Mouse (Mus musculus): ENCODE measurements around the gene Depdc7. TPM values are rescaled to one million over a fixed set of nuclear protein-coding genes. Genes with fewer than 3 reads are reported as not detected.

Gene Depdc7
- total RNA-seq (2021): 1.8 and 5.2 TPM in 2 replicates
- long read RNA-seq, experiment 1, transcript Depdc7-201 (9 exons, 1,801 nt): major isoform, 7 of 9 reads
- long read RNA-seq, experiment 1, partial matches to known transcripts: 1 of 9 reads
- long read RNA-seq, experiment 1, other reads (novel, unspliced or antisense): 1 of 9 reads
- long read RNA-seq, experiment 2, transcript Depdc7-201 (9 exons, 1,801 nt): major isoform, 9 of 9 reads
- long read RNA-seq, experiment 2, partial matches to known transcripts: 0 of 9 reads
- long read RNA-seq, experiment 2, other reads (novel, unspliced or antisense): 0 of 9 reads

DNA sequence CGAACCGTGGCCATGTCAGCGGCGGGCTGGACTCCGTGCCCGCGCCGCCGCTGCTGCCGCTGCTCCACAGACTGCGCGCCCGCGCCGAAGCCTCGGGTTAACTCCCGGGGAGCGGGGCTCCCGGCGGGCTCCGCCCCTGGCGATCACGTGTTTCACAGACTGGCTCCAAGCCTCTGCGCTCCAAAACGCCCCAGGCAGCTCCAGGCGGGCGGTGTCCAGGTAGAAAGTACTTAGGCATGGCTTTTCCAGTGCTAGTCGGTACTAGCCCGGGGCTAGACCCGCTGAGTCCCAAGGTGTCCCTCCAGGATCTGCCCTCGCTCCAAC is at the start of gene Depdc7:
TSS of gene Depdc7 (minus strand) at position 138 of the 324 bp plus-strand sequence.
- peak; percentile 96 for DNase-seq

DNA sequence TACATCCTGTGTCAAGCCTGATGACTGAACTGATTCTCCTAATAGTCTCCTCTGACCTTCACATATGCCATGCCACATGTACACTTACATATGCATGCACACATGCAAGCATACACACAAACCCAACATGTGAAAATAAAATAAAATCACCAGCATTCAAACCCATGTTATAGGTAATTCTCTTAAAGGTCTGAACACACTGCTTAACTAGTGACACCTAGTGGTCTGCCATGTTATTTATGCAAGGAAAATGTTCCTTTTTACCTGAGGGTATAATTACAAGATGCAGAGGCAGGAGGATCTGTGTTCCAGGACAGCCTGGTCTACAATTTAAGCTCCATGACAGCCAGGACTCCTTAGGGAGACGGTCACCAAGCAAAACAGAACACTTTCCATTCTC is 32.1 kb upstream of the Depdc7 start:
- DNase-seq: no peak

GRCm38 (mm10) chr2:104768697-104769096 is 26.0 kb upstream of the Depdc7 start:
- no peak for DNase-seq

DNA sequence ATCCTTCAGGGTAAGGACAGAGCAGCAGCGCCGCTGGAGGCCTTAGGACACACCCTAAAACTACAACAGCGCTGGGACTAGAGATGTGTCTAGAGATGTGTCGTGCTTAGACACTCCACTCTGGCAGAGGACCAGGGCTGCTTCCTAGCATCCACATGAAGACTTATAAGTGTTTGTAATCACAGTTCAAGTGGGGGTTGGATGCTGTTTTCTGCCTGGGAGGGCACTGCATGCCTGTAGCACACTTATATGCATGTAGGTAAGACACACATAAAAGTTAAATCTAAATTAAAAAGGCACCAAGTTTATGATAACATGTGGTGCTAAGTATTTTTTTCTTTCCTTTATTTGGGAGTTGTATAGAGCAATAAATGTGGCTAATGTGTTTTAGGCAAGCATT is 21.3 kb upstream of the Depdc7 start:
- DNase-seq: no peak

DNA sequence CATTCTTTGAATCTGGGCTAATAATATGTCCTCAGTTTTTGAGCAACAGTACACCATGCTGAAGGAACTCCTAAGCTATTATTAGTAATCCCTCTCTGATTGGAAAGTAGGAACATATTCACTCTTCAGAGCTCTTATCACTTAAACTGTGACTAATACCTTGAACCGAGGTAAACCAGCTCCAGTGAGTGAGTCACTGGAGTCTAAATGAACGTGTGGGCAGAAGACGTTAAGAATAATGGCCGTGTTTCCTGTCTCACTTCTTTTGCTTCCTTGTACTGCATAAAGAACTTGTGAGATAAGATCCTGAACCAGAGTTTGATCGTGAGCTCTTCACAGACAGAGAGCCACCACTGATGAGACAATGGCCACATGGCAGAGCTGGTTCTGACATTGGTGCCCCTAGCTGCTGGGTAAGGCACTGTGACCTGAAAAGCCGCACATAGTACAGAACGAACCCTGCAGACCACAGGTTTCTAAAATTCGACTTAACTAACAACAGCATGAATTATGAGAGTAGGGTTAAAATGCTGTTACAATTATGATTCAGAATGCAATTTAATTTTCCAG is 20.5 kb upstream of the Depdc7 start:
- no peak for DNase-seq

GRCm38 (mm10) chr2:104750611-104751010 is 7.9 kb upstream of the Depdc7 start:
- peak; percentile 46 for DNase-seq

DNA sequence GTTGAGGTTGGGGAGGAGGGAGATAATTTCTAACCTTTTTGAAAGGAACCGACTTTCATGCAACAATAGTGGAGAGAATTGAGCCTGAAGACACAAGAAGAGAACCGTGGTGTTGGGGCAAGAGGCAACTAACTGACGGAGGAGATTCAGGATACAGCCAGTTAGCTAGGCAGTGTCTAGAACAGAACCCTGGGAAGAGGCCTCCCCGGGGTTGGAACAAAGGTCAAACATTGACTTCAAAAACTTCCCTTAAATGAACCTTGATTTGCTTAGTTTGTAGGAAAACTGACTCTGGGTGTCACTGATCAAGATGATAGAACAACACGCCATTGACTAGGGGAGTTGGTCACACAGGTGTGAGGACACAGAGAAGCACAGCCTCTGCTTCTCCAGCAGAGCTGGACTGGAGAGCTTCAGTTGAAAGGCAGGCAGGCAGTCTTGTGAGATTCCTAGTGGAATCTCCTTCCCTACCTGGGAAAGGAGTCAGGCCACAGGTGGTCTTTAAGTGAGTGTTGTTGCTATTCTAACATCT is 6.0 kb upstream of the Depdc7 start:
- no peak for DNase-seq

DNA sequence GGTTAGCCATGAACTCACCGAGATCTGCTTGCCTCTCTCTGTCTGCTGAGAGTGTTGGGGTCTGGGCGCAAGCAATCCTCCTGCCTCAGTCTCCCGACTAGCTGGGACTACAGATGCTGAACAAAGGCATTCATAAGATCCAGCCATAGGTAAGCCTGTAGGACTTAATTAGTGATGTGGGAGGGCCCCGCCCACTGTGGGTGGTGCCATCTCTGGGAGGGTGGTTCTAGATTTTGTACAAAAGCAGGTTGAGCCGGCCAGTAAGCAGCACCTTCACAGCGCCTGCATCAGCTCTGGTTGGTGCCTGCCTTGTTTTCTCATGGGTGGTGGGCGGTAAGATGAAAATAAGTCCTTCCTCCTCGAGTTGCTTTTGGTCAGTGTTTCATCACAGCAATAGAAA is 3.6 kb upstream of the Depdc7 start:
- no peak for DNase-seq

- DNase-seq: no peak
Measured at GRCm38 (mm10) chr2:104743971-104744370, 1.3 kb upstream of the Depdc7 start.

GRCm38 (mm10) chr2:104743160-104743559 is 482 bp upstream of the Depdc7 start:
- no peak for DNase-seq

GRCm38 (mm10) chr2:104741896-104742740 is 560 bp downstream of the Depdc7 start:
- DNase-seq: no peak

DNA sequence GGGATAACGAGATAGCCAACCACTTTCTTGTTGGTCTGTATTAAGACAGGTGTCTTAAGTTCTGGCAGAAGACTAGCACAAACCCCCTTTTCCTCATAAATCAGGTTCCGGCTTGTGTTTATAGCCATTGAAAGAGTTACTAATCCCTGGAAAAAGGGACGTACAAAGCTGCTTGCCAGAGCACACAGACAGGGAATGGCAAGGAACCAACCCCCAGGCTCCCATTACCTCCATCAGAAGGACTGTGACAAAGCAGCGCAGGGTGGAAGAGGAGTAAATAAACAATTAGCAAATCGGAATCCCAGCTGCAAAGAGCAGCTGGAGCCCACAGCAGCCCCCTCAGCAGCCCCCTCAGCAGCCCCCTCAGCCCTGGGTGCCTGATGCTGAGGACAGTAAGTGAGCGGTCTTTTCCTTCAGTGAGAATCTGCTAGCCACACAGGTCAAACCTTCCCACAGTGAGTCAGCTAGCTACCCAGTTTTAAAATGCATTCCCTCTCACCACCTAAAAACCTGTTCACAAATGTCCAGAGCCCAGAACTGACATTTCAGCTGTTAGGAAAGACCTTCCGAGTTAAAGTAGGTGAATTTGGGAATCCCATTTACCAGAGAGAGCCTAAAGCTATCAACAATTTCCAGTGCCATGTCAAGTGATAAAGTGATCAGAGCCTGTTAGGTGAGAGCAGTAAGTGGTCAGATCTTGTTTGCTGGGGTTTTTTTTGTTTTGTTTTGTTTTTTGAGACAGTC is 1.5 kb downstream of the Depdc7 start:
- DNase-seq: no peak

DNA sequence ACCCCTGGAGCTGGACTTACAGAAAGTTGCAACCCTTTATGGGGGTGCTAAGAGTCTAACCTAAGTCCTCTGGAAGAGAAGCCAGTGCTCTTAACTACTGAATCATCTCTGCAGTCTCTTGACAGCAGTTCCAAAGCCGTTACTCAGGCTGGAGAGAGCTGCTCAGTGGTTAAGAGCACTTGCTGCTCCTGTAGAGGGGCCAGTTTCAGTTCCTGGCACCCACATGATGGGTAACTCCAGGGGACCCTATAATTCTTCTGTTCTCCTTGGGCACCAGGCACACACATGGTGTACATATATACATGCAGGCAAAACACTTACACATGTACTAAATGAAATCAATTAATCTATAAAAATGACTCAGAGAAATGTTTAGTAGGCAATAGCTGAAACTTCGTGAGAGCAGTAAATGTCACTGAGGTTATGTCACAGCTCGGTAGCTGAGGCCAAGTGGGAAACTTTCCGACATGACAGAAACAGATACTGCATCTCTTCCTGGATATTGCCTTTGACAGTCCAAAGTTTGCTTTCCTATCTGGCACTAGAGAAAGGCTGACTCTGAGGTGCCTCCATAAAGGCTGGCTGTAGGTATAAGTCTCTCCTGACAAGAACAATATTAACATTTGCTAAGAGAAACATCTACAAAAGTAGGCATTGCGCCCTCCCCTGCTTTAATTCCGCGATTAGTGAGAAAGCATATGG is 2.3 kb downstream of the Depdc7 start:
- no peak for DNase-seq

DNA sequence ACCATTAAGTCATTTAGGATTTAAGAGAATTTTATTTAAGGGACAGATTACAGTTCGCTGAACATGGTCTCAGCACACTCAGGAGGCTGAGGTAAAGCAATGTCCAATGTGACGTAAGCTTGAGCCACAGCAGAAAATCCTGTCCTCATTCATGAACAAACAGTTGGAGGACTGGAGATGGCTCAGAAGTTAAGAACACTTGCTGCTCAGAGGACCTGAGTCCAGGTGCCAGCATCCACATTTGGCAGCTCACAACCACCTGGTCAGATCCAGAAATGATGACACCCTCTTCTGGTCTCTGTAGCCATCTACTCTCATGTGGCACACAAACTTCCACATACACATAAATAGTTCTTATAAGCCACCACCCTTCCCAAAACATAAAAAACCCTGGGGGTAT is 3.0 kb downstream of the Depdc7 start:
- DNase-seq: no peak

- DNase-seq: peak; percentile 14
Measured at GRCm38 (mm10) chr2:104736241-104736640, 6.4 kb downstream of the Depdc7 start.

GRCm38 (mm10) chr2:104732562-104733256 is 10.0 kb downstream of the Depdc7 start:
- DNase-seq: peak; percentile 11

- no peak for DNase-seq
Measured at GRCm38 (mm10) chr2:104732033-104732444, 10.6 kb downstream of the Depdc7 start.

DNA sequence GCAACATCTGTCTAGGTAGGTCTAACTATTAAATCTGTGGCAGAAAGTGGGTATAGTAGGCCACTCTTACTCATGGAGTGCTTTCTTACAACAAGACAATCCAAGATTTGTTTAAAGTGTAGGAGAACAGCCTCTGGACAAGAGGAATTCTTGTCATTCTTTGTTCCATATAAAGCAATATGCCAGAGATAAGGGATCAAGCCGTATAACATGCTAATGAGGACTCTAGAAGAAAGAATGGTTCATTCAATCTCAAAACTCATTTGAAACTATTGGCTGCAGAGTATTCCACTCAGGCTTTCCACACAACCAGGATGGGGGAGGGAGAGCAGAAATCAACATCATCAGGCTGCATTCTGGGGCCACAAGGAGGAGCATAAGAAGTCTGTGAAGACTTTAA is 15.3 kb downstream of the Depdc7 start:
- no peak for DNase-seq

GRCm38 (mm10) chr2:104722021-104722420 is 20.7 kb downstream of the Depdc7 start:
- no peak for DNase-seq

DNA sequence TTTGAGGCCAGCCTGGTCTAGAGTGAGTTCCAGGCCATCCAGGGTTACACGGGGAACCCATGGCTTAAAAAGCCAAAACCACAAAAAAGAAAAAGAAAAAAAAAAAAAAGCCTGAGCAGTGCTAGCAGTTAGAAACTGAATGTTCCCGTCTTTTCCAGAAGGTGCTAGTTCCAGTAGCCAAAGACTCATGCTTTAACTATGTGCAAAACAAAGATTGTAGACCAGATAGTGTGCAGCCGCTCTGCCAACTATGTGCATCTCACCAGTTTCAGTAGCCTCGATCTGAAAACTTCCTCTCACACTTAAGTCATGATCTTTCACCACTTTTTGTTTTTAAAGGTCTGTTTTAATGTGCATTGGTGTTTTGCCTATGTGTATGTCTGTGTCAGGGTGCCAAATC is 24.9 kb downstream of the Depdc7 start:
- no peak for DNase-seq

DNA sequence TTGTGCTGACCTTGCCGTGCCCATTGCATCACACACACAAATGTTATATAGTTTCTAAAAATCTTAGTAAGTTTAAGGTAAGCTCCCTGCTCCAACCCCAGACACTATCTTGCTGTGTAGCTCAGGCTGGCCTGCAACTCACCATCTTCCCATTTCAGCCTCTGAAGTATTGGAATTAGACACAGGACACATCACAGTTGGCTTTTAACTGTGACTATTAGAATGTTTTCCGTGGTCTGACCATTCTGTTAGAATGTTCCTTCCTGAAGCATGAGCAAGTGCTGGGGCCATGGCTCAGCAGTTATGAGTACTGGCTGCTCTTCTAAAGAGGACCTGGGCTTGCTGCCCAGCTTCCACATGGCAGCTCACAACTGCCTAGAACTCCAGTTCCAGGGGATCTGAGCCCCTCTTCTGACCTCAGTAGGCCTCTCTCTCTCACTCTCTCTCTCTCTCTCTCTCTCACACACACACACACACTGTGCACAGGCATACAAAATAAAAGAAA is 25.4 kb downstream of the Depdc7 start:
- no peak for DNase-seq

Data from adrenal gland, postnatal 14 days (tissue).